Mouse (Mus musculus) left cerebral cortex, adult 6 months (tissue): ENCODE measurements around the gene Ltb4r2. TPM values are rescaled to one million over a fixed set of nuclear protein-coding genes. Genes with fewer than 3 reads are reported as not detected.

Source experiments
- long read RNA-seq, 2 experiments: library from polyadenylated mRNA; unstranded; transcript quantifications; one replicate each; pipeline ENCODE4 v2.0.0; 2019 to 2020
- polyA plus RNA-seq: library from polyadenylated mRNA; unstranded; fragments of <200 nt; fragmentation: Nextera tagmentation; gene quantifications from 2 replicates; pipeline ENCODE4 v1.2.3, GENCODE M21; 2021

The Ltb4r2 gene
- polyA plus RNA-seq = 0.40 and 0.45 TPM in 2 replicates
- long read RNA-seq, experiment 1 = 0 reads
- long read RNA-seq, experiment 2, partial matches to known transcripts = 0 of 1 reads
- long read RNA-seq, experiment 2, other reads (novel, unspliced or antisense) = 0 of 1 reads

GRCm38 (mm10) chr14:55761163-55761562 is at the start of gene Ltb4r2:
Gene Ltb4r2, plus strand, starts transcription at chr14:55761428.

DNA sequence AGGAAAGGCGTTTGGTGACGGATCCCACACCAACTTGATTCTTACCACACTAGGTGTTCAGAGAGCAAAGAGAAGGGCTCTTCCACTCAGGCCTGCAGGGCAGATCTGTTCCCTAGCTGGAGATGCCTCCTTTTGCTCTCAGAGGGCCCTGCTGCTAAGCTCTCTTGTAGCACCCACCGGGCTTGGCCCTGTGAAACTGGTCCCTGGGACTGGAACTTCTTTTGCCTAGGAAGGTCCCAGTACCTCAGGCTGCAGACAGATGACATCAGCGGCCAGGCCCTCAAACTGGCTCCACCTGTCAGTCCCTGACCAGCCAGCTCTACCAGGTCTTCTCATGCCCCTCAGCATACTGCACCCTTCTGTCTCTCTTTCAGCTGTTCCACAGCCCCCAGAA is 47.5 kb upstream of the Ltb4r2 start, which contains the start of gene Tgm1:
Gene Tgm1, minus strand, starts transcription at position 198 of the 394 bp plus-strand sequence.

DNA sequence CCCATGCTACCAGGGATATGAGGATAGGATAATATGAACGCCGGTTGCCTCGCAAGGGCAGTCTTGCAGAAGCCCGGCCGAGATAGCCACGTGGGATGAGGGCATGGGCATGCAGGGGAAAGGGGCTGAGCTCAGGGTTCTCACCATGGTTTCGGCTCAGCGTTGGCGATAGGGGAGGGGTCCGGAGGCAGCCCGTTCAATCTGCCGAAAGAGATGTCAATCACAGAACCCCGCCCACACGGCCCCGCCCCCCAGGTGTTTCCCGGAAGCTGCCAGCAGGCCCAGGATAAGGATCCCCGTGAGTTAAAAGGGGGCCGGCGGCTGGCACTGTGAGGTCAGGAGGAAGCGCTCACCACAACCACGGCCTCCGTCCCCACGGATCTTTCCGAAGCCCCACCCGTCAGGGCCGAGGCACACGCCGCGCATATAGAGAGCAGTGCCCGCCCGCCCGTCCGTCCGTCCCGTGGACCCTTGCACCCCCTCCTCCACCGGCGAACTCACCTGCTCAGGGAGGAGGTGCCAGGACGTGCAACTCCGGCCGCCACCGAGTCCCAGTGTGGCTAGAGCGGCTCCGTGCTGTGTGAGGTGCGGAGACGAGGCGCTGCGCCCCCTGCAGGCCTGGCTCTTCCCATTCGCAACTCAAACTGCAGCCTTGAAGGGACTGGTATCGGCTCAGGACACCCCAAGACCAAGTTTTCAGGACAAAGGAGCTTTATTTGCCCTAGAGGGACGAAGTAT is 39.4 kb upstream of the Ltb4r2 start, which contains the start of gene Rabggta:
Gene Rabggta, minus strand, starts transcription at position 564 of the 738 bp plus-strand sequence.

DNA sequence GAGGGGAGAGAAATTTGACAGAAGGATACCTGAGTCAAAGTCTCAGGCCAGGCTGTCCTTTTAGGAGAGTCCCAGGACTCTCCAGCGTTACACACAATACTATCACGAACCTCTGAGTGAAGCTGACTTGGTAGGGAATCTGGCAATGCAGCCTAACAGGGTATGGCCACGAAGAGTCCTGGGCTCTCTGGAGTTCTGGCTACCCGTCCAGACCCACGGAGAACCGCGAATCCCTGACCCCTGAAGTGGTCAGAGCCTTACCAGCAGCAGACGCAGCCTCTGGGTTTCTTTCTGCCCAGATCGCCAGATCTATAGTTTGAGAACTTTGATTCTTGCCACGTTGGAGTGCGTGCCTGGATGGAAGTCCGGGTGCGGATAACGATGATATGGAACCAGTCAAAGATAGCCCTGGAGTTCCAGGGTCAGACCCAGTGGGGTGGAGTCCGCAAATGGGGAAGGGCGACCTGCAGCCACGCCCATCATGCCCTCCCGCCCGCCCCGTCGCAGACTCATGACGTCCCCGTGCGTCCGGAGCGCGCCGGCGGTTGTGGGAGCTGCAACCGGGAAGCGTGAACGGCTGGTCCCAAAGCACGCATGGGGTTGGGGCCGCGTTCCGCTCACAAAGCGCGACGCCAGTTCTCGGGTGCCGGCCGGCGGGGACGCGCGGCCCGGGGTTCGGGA is 15.9 kb upstream of the Ltb4r2 start, which contains the start of the genes Dhrs1 and Nop9:
Gene Dhrs1, minus strand, starts transcription at position 511 of the 681 bp plus-strand sequence.
Gene Nop9, plus strand, starts transcription at position 514 of the 681 bp plus-strand sequence.

GRCm38 (mm10) chr14:55758363-55758784 is 2.9 kb upstream of the Ltb4r2 start, which contains the start of gene Cideb:
Gene Cideb, minus strand, starts transcription at chr14:55758458.

GRCm38 (mm10) chr14:55765696-55766095 is 4.5 kb downstream of the Ltb4r2 start, which contains the start of gene Ltb4r1:
Gene Ltb4r1, plus strand, starts transcription at chr14:55765962.

GRCm38 (mm10) chr14:55783958-55784235 is 22.7 kb downstream of the Ltb4r2 start, which contains the start of gene Adcy4:
Gene Adcy4, minus strand, starts transcription at chr14:55784095.

DNA sequence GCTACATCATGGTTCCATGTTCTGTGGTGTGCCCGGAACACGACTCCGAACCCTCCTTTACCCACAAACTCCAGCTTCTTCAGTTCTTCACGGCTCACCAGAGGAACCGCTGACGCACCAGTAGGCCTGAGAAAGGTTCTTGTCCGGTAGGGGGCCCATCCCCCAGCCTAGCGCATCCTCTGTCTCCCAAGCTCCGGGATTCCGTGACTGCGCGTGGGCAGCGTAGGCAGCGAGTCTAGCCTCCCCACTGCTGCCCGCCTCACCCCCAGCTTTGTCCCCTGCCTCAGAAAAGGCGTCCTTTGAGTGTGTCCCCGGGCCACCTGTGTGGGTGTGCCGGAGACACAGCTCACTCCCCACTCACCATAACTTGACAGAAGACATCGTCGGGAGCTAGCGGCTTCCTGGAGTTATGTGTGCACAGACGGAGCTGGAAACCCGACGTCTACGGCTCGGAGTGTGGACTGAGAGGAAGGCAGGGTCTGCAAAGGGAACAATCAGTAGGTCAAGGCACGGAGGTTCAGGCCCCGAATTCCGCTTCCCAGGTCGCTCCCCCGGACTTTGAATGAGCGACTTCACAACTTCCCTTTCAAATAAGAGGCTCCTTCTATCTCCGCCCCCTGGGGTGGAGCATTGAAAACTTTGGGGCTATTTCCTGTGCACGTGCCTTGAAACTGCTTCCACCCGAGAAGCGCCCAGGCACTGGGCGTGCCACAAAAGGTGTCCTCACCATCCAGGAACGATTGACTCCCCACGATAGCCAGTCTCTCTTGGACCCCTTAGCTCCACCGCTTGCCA is 27.2 kb downstream of the Ltb4r2 start, which contains the start of gene Ripk3:
Gene Ripk3, minus strand, starts transcription at position 610 of the 795 bp plus-strand sequence.

Other genes with a start within 250 kb of the Ltb4r2 start
- gene Nrl, start 236.4 kb upstream of the Ltb4r2 start, polyA plus RNA-seq = 0.05 TPM in 1 of 2 replicates, not detected in the other
- 19.1 and 25.6 TPM in 2 replicates for gene Pck2, start 221.2 kb upstream of the Ltb4r2 start, polyA plus RNA-seq
- gene Dcaf11, start 201.4 kb upstream of the Ltb4r2 start, polyA plus RNA-seq = 53.7 and 76.2 TPM in 2 replicates
- gene A730061H03Rik, start 201.0 kb upstream of the Ltb4r2 start, polyA plus RNA-seq = 0.48 TPM in 1 of 2 replicates, not detected in the other
- gene Fitm1, start 185.8 kb upstream of the Ltb4r2 start, polyA plus RNA-seq = not detected in 2 replicates
- gene Psme1, start 183.3 kb upstream of the Ltb4r2 start, polyA plus RNA-seq = 49.1 and 53.6 TPM in 2 replicates
- gene Emc9, start 176.1 kb upstream of the Ltb4r2 start, polyA plus RNA-seq = 112 and 145 TPM in 2 replicates
- gene Psme2, start 170.3 kb upstream of the Ltb4r2 start, polyA plus RNA-seq = 98.6 and 102 TPM in 2 replicates
- 7.8 and 9.4 TPM in 2 replicates for gene Rnf31, start 169.7 kb upstream of the Ltb4r2 start, polyA plus RNA-seq
- gene Irf9, start 157.9 kb upstream of the Ltb4r2 start, polyA plus RNA-seq = 4.2 and 4.3 TPM in 2 replicates
- 0.65 and 1.0 TPM in 2 replicates for gene Rec8, start 143.4 kb upstream of the Ltb4r2 start, polyA plus RNA-seq
- 40.6 and 51.1 TPM in 2 replicates for gene Ipo4, start 125.5 kb upstream of the Ltb4r2 start, polyA plus RNA-seq
- 0.55 TPM in 1 of 2 replicates, not detected in the other for gene Gm49378, start 123.5 kb upstream of the Ltb4r2 start, polyA plus RNA-seq
- gene Tm9sf1, start 117.6 kb upstream of the Ltb4r2 start, polyA plus RNA-seq = 24.9 and 28.7 TPM in 2 replicates
- gene Tssk4, start 111.2 kb upstream of the Ltb4r2 start, polyA plus RNA-seq = 0.11 and 0.22 TPM in 2 replicates
- gene Mdp1, start 100.9 kb upstream of the Ltb4r2 start, polyA plus RNA-seq = 55.6 and 68.7 TPM in 2 replicates
- 21.2 and 26.0 TPM in 2 replicates for gene Gmpr2, start 89.5 kb upstream of the Ltb4r2 start, polyA plus RNA-seq
- 603 and 676 TPM in 2 replicates for gene Nedd8, start 89.3 kb upstream of the Ltb4r2 start, polyA plus RNA-seq
- 12.0 and 12.5 TPM in 2 replicates for gene Tinf2, start 79.6 kb upstream of the Ltb4r2 start, polyA plus RNA-seq
- not detected in 2 replicates for gene Tgm1, start 47.5 kb upstream of the Ltb4r2 start, polyA plus RNA-seq
- gene Rabggta, start 39.2 kb upstream of the Ltb4r2 start, polyA plus RNA-seq = 37.3 and 41.7 TPM in 2 replicates
- 121 and 123 TPM in 2 replicates for gene Dhrs1, start 15.7 kb upstream of the Ltb4r2 start, polyA plus RNA-seq
- 7.6 and 7.7 TPM in 2 replicates for gene Nop9, start 15.7 kb upstream of the Ltb4r2 start, polyA plus RNA-seq
- gene Cideb, start 3.0 kb upstream of the Ltb4r2 start, polyA plus RNA-seq = 4.6 and 5.6 TPM in 2 replicates
- gene Ltb4r1, start 4.5 kb downstream of the Ltb4r2 start, polyA plus RNA-seq = not detected in 2 replicates
- gene Adcy4, start 22.7 kb downstream of the Ltb4r2 start, polyA plus RNA-seq = 1.2 and 2.1 TPM in 2 replicates
- 0.34 TPM in 1 of 2 replicates, not detected in the other for gene Ripk3, start 27.4 kb downstream of the Ltb4r2 start, polyA plus RNA-seq
- gene Nfatc4, start 61.7 kb downstream of the Ltb4r2 start, polyA plus RNA-seq = 0.15 and 0.23 TPM in 2 replicates
- 0.48 and 0.84 TPM in 2 replicates for gene Nynrin, start 92.6 kb downstream of the Ltb4r2 start, polyA plus RNA-seq
- gene Cbln3, start 123.0 kb downstream of the Ltb4r2 start, polyA plus RNA-seq = 0.06 and 0.11 TPM in 2 replicates
- gene Khnyn, start 123.5 kb downstream of the Ltb4r2 start, polyA plus RNA-seq = 2.4 and 2.6 TPM in 2 replicates
- 189 and 204 TPM in 2 replicates for gene Sdr39u1, start 138.9 kb downstream of the Ltb4r2 start, polyA plus RNA-seq
- gene Cma1, start 183.2 kb downstream of the Ltb4r2 start, polyA plus RNA-seq = not detected in 2 replicates
- gene Cma2, start 189.6 kb downstream of the Ltb4r2 start, polyA plus RNA-seq = not detected in 2 replicates